Mouse (Mus musculus) R1 (cell line): Measurements from ENCODE around the gene Olfr78.

Experiments
- DNase-seq: peaks from one replicate; pipeline ENCODE4 v3.0.0-alpha.2; 2018; ENCODE audit warnings: low read depth, low spot score

Gene Olfr78

DNA sequence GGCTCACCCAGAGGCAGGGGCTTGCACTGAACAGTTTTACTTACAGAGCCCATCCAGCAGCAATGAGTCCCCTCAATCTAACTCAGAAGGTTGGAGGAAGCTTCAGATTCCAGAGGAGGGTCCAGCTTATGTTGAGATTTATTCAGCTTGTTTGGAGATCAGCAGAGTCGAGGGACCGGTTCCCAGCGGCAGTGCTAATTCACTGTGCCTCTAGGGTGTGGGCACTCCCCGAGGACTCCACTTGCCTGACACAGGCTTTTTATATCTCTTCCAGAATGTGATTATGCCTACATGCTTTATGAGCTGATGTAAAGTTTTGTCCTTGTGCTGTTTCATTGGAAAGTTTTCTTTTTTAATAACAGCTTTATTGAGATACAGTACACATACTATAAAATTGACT, at the start of gene Olfr78, which contains the start of gene Olfr560:
TSS of gene Olfr78 (minus strand) at position 206 of the 400 bp plus-strand sequence.
TSS of gene Olfr560 (minus strand) at position 101 of the 400 bp plus-strand sequence.
- DNase-seq: no peak

DNA sequence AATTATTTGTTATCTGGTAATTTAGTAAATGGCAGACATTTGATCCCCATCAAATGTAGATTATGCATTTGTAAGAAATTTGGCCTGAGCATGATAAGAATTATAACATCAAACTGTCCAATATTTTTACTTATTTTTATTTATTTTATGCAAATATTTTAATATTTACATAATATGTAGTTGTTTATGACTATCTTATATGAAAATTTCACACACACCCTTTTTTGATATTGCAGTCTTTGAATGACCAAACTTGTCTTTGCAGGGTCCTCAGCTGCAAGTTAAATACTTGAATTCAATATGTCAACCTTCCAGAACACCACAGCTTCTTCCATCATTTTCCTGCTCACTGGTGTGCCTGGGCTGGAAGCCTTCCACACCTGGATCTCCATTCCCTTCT, 43.9 kb upstream of the Olfr78 start, which contains the start of gene Olfr564:
TSS of gene Olfr564 (plus strand) at position 301 of the 400 bp plus-strand sequence.
- no peak for DNase-seq

DNA sequence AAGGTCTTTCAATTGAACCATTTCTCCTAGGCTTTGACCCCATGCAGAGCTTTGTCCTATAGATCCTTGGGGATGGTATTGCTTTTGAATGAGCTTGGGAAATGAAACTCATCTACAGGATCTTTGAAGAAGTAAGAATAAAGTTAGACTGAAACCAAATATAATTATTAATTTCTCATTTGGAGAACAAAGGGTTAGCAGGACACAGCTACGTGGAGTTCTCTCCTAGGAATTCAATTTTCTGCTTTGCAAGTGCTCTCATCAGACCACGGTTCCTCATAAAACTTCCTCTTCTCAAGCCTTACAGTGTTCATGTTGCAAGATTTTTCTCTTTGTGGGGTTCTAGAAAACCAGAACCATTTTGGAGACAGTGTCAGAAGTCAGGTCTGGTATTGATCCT, 11.7 kb upstream of the Olfr78 start, which contains the start of gene Olfr561:
TSS of gene Olfr561 (plus strand) at position 301 of the 400 bp plus-strand sequence.
- no peak for DNase-seq

DNA sequence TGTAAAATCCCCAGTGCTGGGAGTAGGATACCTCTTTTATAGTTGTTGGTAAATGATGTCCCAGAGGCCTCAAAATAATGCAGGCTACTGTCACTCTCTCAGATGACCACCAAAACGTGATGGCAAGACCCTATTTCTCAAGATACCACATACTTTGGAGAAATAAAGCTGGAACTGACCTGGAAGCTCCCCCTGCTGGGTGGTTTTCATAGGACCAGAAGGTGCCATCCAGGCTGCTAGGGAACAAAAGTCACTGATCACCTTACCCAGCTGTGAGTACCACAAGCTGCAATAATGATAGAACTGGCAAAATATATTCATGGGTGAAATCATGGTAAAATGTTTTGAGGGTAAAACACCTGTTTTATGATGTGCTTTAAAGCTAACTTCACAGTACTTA, 7.2 kb downstream of the Olfr78 start:
- peak; percentile 14 for DNase-seq

DNA sequence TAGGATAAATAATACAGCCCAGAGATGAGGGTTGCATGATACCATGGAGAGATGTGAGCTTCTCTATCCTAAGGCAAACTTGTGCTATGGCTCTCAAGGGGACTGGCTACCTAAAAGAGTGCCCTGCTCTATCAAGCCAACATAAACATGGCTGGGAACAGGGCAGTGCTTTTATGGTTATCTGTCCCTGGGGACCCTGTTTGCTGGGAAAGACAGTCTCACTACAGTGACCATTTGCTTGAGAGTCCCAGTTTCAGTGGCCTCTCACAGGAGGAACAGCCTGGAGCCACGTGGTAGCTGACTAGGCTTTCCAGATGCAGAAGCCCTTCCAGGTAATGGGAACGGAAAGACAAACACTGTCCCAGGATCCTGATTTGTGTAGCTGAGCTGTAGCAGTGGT, 21.6 kb downstream of the Olfr78 start:
- DNase-seq: no peak

DNA sequence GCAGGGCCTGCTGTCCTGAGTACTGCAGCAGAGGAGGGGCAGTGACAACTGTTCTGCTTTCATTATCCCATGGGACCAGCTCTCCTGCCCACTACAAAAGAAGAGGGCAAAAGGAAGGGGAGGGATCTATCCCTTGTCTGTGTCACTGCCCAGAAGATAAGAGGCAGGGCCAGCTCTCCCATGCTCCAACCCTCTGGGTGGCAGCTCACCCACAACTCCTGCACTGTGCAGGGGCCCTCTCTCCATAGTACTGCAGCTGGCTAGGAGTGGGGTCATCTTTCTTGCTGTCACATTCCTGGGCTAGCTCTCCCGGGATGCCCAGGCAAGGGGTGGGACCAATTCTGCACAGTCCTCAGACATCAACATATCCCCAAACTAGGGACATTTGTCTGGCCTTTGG, 25.5 kb downstream of the Olfr78 start:
- DNase-seq: no peak

DNA sequence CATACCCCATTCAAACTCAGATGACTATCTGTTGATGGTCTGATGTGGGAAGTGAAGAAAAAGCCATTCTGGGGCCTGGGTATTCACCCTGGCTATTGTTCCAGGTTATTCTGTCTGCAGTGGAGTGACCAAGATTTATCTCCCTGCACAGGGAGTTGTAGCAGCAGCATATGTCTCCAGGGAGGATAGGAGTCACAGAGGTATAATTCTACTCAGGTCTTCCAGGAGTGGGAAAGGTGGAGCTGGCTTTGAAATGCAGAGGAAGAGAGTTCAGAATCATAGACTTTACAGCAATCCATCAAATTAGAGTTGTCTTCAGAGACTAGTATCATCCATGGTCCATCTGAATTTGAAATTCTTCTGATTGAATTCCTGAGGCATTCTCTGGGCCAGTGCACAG, 31.9 kb downstream of the Olfr78 start, which contains the start of gene Olfr559:
TSS of gene Olfr559 (minus strand) at position 101 of the 400 bp plus-strand sequence.
- no peak for DNase-seq

DNA sequence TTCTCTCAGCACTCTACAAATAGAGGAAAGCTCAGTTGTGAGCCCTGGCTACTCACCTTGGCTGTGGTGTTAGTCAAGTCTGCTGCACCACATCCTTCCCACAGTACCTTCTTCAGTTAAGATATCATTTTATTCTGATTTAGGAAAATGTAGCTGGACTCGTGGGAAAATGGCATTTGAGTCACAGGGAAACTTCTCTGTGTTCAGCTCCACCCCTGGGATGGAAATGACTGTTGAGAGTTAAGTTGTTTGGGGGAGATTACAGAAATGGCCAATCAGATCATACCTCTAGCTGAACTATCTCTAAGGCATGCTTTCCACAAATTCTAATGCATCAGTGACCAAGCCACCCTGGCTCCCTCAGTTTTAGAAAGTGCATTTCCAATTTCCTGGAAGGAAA, 40.3 kb downstream of the Olfr78 start, which contains the start of gene Olfr33:
TSS of gene Olfr33 (minus strand) at position 101 of the 400 bp plus-strand sequence.
- no peak for DNase-seq

DNA sequence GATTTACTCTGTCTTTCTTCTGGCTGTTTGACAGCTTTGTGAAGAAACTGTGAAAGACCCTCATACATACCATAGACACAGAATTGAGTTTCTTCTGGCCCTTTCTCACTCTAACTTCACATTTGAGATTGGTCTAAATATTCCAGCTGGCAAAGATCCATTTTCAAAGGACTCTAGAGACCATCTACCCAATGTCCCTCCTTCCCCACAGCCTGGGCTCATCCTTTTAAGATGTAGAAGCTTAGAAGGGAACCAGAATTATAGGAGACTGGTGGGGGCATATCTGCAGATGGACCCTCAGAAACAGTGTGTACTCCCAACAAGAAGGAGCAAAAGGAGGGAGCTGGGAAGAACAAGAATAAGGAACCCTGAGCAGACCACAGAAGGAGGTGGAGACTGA, 57.4 kb downstream of the Olfr78 start, which contains the start of gene Olfr558:
TSS of gene Olfr558 (plus strand) at position 301 of the 400 bp plus-strand sequence.
- DNase-seq: no peak

DNA sequence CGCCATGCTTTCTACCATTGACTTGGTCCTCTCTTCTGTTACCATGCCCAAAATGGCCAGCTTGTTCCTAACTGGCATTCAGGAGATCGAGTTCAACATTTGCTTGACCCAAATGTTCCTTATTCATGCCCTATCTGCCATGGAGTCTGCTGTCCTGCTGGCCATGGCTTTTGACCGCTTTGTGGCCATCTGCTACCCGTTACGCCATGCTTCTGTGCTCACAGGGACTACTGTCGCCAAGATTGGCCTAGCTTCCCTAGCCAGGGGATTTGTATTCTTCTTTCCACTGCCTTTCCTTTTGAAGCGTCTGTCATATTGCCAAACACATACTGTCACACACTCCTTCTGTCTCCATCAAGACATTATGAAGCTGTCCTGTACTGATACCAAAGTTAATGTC, 60.8 kb downstream of the Olfr78 start:
- DNase-seq: no peak

DNA sequence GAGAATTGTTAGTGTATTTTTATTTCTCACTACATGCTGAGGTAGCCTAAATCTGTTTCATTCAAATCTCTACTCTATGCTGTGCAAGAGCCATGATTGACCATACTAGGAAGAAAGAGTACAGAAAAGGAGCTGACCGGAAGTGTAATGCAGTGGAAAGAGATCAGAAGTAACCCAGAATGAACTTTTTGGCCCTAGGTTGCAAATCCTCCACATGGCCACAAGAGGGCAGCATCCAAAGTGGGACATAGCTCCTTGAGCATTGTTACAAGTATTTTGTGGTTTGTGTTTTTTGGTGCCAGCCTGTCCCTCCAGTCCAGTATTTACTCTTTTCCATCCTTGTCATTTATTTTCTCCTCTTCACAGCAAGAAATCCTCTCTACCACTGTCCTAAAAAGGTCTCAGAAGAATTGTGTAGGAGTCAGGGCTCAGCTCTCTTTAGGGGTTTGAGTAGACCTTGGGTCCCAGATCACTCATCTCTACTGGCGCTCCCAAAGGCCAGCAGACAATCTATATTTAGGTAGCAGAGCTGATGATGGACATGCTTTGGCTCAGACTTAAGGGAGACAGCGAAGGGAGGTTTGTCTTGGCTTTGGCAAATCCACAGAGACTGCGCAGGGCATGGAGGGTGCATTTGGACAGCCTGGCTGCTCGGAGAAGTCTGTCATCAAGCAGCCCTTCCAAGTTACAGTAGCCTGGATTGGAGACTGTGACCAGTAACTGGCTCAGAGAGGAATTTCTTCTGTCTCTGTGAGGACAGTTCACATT, 63.7 kb downstream of the Olfr78 start, which contains the start of gene Olfr557:
TSS of gene Olfr557 (plus strand) at position 553 of the 768 bp plus-strand sequence.
- peak; percentile 59 for DNase-seq
